Mouse (Mus musculus): ENCODE measurements at regions not wholly inside any gene's neighbourhood (a gene's known extent, or its start where the extent isn't known, plus 50 kb on each side); places are given as distances from the start of the nearest gene placed in this dataset.

GRCm38 (mm10) chr10:70725091-70725490 lies 69.3 kb upstream of the Phyhipl start:
- WGBS = 80% methylated on average over 3 of the region's 3 CpGs

GRCm38 (mm10) chr10:70722783-70723182 lies 67.0 kb upstream of the Phyhipl start:
- H3K27me3 ChIP-seq = no peaks in the 10 kb centered on the region
- H3K4me2 ChIP-seq (replicated peaks) = no peak overlapping the region
- H3K27ac ChIP-seq = no peak overlapping the region
- H3K9ac ChIP-seq = no peak overlapping the region
- no peaks in the 10 kb centered on the region for H3K9me3 ChIP-seq
- no peak overlapping the region for H3K4me3 ChIP-seq
- H3K36me3 ChIP-seq = no peaks in the 10 kb centered on the region
- no peak for ATAC-seq (ENCODE audit: insufficient number of reproducible peaks, insufficient read depth, low FRiP score, low TSS enrichment)
- no peaks in the 10 kb centered on the region for H3K4me1 ChIP-seq
- WGBS = 73% methylated on average over 2 of the region's 2 CpGs

More at GRCm38 (mm10) chr10:70725091-70725490, 69.3 kb upstream of the Phyhipl start:
- Histone ChIP-seq H3K27ac (no peak overlapping the region), H3K4me2 (replicated peaks) (no peak overlapping the region), H3K36me3 (no peaks in the 10 kb centered on the region), H3K9me3 (no peaks in the 10 kb centered on the region), H3K9ac (no peak overlapping the region), H3K4me1 (no peaks in the 10 kb centered on the region), H3K4me3 (no peak overlapping the region), H3K27me3 (no peaks in the 10 kb centered on the region)
- ATAC-seq (ENCODE audit: insufficient number of reproducible peaks, insufficient read depth, low FRiP score, low TSS enrichment) = no peak

GRCm38 (mm10) chr10:70722381-70722780 lies 66.6 kb upstream of the Phyhipl start:
- H3K9me3 ChIP-seq = no peaks in the 10 kb centered on the region
- no peaks in the 10 kb centered on the region for H3K27me3 ChIP-seq
- no peak overlapping the region for H3K4me2 ChIP-seq (replicated peaks)
- H3K4me3 ChIP-seq = no peak overlapping the region
- H3K27ac ChIP-seq = no peak overlapping the region
- WGBS = 78% methylated on average over 5 of the region's 5 CpGs
- H3K9ac ChIP-seq = no peak overlapping the region
- H3K4me1 ChIP-seq = peaks cover 2% of the 10 kb centered on the region; the same call in 1 of the 2 replicates
- H3K36me3 ChIP-seq = no peaks in the 10 kb centered on the region
- ATAC-seq (ENCODE audit: insufficient number of reproducible peaks, insufficient read depth, low FRiP score, low TSS enrichment) = no peak

- H3K27me3 ChIP-seq = no peaks in the 10 kb centered on the region
- no peak overlapping the region for H3K9ac ChIP-seq
- H3K4me3 ChIP-seq = no peak overlapping the region
- 13% methylated on average over 3 of the region's 8 CpGs for WGBS
- H3K27ac ChIP-seq = peak overlapping the region; percentile 33; the same call in 1 of the 2 replicates
- H3K9me3 ChIP-seq = no peaks in the 10 kb centered on the region
- H3K4me1 ChIP-seq = peaks cover 3% of the 10 kb centered on the region; the same call in 1 of the 2 replicates
- peak overlapping the region; percentile 25 for H3K4me2 ChIP-seq (replicated peaks)
- no peak for ATAC-seq (ENCODE audit: insufficient number of reproducible peaks, insufficient read depth, low FRiP score, low TSS enrichment)
- no peaks in the 10 kb centered on the region for H3K36me3 ChIP-seq
These were observed 61.7 kb upstream of the Phyhipl start for GRCm38 (mm10) chr10:70717464-70717863.

GRCm38 (mm10) chr10:70717025-70717424 lies 61.3 kb upstream of the Phyhipl start:
- no peaks in the 10 kb centered on the region for H3K36me3 ChIP-seq
- WGBS = 7% methylated on average over 6 of the region's 6 CpGs
- peaks cover 3% of the 10 kb centered on the region; the same call in 1 of the 2 replicates for H3K4me1 ChIP-seq
- H3K9me3 ChIP-seq = no peaks in the 10 kb centered on the region
- H3K4me2 ChIP-seq (replicated peaks) = peak overlapping the region; percentile 25
- no peaks in the 10 kb centered on the region for H3K27me3 ChIP-seq
- no peak overlapping the region for H3K4me3 ChIP-seq
- no peak overlapping the region for H3K9ac ChIP-seq
- no peak for ATAC-seq (ENCODE audit: insufficient number of reproducible peaks, insufficient read depth, low FRiP score, low TSS enrichment)
- peak overlapping the region; percentile 32; the same call in 1 of the 2 replicates for H3K27ac ChIP-seq

GRCm38 (mm10) chr10:70713306-70713705 lies 57.5 kb upstream of the Phyhipl start:
- no peak overlapping the region for H3K9ac ChIP-seq
- H3K4me1 ChIP-seq = peaks cover 3% of the 10 kb centered on the region; the same call in 1 of the 2 replicates
- WGBS = 86% methylated on average over 7 of the region's 7 CpGs
- H3K27me3 ChIP-seq = no peaks in the 10 kb centered on the region
- no peaks in the 10 kb centered on the region for H3K36me3 ChIP-seq
- H3K9me3 ChIP-seq = no peaks in the 10 kb centered on the region
- ATAC-seq (ENCODE audit: insufficient number of reproducible peaks, insufficient read depth, low FRiP score, low TSS enrichment) = no peak
- H3K27ac ChIP-seq = no peak overlapping the region
- no peak overlapping the region for H3K4me2 ChIP-seq (replicated peaks)
- no peak overlapping the region for H3K4me3 ChIP-seq

- Histone ChIP-seq H3K27me3 (no peaks in the 10 kb centered on the region), H3K36me3 (no peaks in the 10 kb centered on the region), H3K9me3 (no peaks in the 10 kb centered on the region), H3K4me2 (replicated peaks) (no peak overlapping the region), H3K4me3 (no peak overlapping the region), H3K9ac (no peak overlapping the region), H3K4me1 (no peaks in the 10 kb centered on the region), H3K27ac (no peak overlapping the region)
- 54% methylated on average over 3 of the region's 3 CpGs for WGBS
- no peak for ATAC-seq (ENCODE audit: insufficient number of reproducible peaks, insufficient read depth, low FRiP score, low TSS enrichment)
These were observed 53.0 kb upstream of the Phyhipl start for GRCm38 (mm10) chr10:70708806-70709205.

All from embryonic facial prominence, embryonic 12.5 days (tissue).